Mouse (Mus musculus) C3H10T1/2 (cell line): Measurements from ENCODE around the gene Gm21028. TPM values are rescaled to one million over a fixed set of nuclear protein-coding genes. Genes with fewer than 3 reads are reported as not detected.

Source experiments
- polyA plus RNA-seq, 2 experiments: library from polyadenylated mRNA; unstranded; fragments of >200 nt; fragmentation: generic; extraction: Trizol; gene quantifications; one replicate each; pipeline ENCODE4 v1.2.1; 2012; ENCODE audit warnings: missing spikeins in 2 of 2

The Gm21028 gene
- not detected for polyA plus RNA-seq

DNA sequence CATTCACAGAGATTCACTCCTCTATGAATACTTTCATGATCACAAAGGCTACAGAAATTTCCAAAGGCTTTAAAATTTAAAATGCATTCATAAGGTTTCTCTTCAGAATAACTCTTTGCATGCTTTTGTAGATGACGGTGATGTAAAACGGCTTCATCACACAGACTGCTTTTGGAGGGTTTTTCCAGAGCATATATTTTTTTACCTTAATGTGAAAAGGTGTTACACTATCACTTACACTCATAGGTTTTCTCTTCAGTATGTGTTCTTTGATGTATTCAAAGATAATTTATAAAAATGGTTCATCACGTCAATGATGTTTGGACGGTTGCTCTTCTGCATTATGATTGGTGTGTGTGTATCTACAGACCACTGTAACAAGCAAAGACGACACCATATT, at the start of gene Gm21028:
Gene Gm21028 (minus strand): TSS at position 101 of the 400 bp plus-strand sequence.

DNA sequence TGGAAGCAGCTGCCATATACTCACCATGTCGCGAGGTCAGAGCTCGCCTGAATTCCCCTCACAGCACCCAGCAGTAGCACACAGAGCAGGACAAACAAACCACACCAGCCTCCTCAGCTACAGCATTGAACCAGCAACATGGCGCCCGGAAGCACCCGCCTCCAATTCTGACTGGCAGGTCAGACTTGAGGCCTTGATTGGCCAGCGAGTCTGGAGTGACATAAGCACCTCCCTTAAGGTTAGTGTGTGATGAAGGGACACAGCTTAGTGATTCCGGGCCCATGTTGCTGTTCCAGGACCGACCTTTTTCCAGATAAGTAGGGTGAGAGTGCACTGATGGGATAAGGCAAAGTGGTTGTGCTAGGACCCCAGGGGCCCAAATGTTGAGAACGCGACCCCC, 14.0 kb upstream of the Gm21028 start, which contains the start of gene Zfp977:
Gene Zfp977 (minus strand): TSS at position 135 of the 400 bp plus-strand sequence.

Other genes with a start within 250 kb of the Gm21028 start
- gene 4933421I07Rik, start 130.5 kb downstream of the Gm21028 start, polyA plus RNA-seq = not detected
- gene Zfp141, start 72.8 kb downstream of the Gm21028 start, polyA plus RNA-seq = 1 to 10 TPM in 1 of 2 experiments, under 1 TPM in 1; 0.07 to 1.0 TPM
- gene Zfp977, start 14.0 kb upstream of the Gm21028 start, polyA plus RNA-seq = under 1 TPM in 1 of 2 experiments, not detected in 1; 0.13 TPM
- under 1 TPM; 0.01 to 0.15 TPM for gene Zfp976, start 64.0 kb upstream of the Gm21028 start, polyA plus RNA-seq
- gene Zfp975, start 114.2 kb upstream of the Gm21028 start, polyA plus RNA-seq = under 1 TPM; 0.02 to 0.51 TPM
- not detected for gene Gm17067, start 148.4 kb upstream of the Gm21028 start, polyA plus RNA-seq
- gene Vmn2r62, start 214.9 kb upstream of the Gm21028 start, polyA plus RNA-seq = not detected